Mouse (Mus musculus) testis, adult 2 months (tissue): ENCODE results near the gene Supt4a.

Source experiments
- CTCF ChIP-seq: fragments of 200-500 bp; IDR thresholded peaks from 2 replicates; pipeline ENCODE4 v1.5.1; 2012; ENCODE audit warnings: low read depth, mild to moderate bottlenecking, inconsistent platforms, low read length, moderate library complexity; ENCODE audit not compliant: control insufficient read depth, insufficient read depth, insufficient replicate concordance
- POLR2A ChIP-seq: fragments of 200-500 bp; IDR thresholded peaks from 2 replicates; pipeline ENCODE4 v1.6.1; 2012; ENCODE audit warnings: low read depth, mild to moderate bottlenecking, inconsistent platforms, low read length, moderate library complexity; ENCODE audit not compliant: control insufficient read depth

DNA sequence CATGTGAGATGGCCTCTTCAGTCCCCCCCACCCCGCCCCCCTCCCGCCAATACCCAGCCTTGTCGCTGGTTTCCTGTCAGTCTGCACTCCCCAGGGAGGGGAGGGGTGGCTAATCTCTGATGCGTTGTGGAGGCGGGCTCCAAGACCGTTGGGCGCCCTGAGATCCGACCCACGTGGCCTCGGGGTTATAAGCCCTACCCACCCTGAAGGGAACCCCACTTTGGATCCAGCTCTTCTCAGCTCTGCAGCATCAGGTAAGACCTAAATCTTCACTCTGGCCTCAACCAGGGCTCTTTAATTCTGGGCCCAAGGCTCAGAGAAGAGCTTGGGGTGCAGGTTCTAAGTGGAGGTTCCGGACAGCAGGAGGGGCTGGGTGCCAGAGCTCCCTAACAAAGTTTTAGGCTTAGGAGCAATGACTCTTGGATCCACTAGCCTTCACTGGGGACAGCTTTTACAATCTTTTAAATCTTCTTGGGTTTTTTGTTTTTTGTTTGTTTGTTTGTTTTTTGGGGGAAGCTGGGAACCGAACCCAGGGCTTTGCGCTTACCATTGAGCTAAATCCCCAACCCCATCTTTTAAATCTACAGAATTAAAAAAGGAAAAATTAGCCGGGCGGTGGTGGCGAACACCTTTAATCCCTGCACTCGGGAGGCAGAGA lies 18.1 kb downstream of the Supt4a start:
- TF ChIP-seq POLR2A (no peak; the same call in 1 of the 2 replicates), CTCF (no peak)
